Mouse (Mus musculus) testis, adult 2 months (tissue): ENCODE data around the gene Wnt6.

Experiments
- CTCF ChIP-seq: fragments of 200-500 bp; IDR thresholded peaks from 2 replicates; pipeline ENCODE4 v1.5.1; 2012; ENCODE audit warnings: low read depth, mild to moderate bottlenecking, inconsistent platforms, low read length, moderate library complexity; ENCODE audit not compliant: control insufficient read depth, insufficient read depth, insufficient replicate concordance
- POLR2A ChIP-seq: fragments of 200-500 bp; IDR thresholded peaks from 2 replicates; pipeline ENCODE4 v1.6.1; 2012; ENCODE audit warnings: low read depth, mild to moderate bottlenecking, inconsistent platforms, low read length, moderate library complexity; ENCODE audit not compliant: control insufficient read depth

DNA sequence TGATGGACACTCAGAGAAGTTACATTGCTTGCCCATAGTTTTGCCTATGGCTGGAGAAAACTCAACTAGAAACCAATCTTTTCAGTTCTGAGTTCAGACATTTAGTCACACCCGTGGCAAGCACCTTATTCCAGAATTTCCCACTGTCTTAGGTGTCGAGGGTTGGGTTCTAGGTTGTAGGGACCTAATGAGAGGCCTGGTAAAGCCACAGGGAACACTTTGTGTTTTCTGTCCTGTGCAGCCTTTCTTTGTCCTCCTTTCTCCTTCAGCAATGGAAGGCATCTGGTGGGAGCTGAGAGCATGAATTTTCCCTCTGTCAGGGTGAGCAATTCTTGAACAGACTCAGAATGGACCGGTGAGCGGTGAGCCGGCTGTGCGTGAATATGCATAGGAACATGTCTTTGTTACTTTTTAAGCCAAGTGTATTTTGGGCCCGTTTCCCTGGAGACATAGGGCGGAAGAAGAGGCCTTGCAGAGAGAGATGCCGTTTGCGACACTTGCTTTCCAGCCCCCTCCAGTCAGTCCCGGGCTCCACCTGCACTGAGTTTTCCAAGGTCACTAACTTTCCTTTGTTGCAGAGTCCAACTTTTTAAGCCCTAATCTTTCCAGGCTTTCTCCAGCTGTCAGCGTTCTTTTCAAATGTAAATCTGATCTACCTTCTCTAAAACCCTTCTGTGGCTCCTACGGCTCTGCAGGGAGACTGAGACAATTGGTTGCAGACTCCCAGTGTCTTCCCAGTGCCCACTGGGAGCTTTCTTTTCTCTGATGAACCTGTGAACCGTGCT is 53.0 kb downstream of the Wnt6 start:
- no peak for TF ChIP-seq POLR2A
- no peak for TF ChIP-seq CTCF
